Mouse (Mus musculus): ENCODE measurements around the gene Ptprj. TPM values are rescaled to one million over a fixed set of nuclear protein-coding genes. Genes with fewer than 3 reads are reported as not detected.

Gene Ptprj
- total and polyA plus RNA-seq, 3 experiments: 6.9 to 8.9 (median 7.3) TPM

GRCm38 (mm10) chr2:90582311-90582710, 1.9 kb upstream of the Ptprj start:
- H3K9ac ChIP-seq (ENCODE audit: insufficient read depth, low read depth): no peak overlapping the region
- peaks cover 22% of the 10 kb centered on the region for H3K79me2 ChIP-seq (replicated peaks; ENCODE audit: control insufficient read depth, extremely low read depth, insufficient read depth, poor library complexity, severe bottlenecking)
- no peaks in the 10 kb centered on the region for H3K27me3 ChIP-seq (replicated peaks)
- no peak for DNase-seq (ENCODE audit: extremely low read depth)
- H3K9me3 ChIP-seq (replicated peaks; ENCODE audit: low read length): peaks cover 8% of the 10 kb centered on the region
- H3K4me1 ChIP-seq (ENCODE audit: control insufficient read depth in 1 of 2, insufficient read depth in 2 of 2): peaks cover 22 to 54% of the 10 kb centered on the region in 2 experiments
- dilution Hi-C loops (cut with MboI; ENCODE audit: extremely low pct_ligation_motif_present, extremely low pct_unique_long_range_greater_than_20kb, low sequenced_read_pairs): no loop called here
- peak overlapping the region; percentile 25 for H3K4me2 ChIP-seq (ENCODE audit: insufficient read depth, low read depth, poor library complexity, severe bottlenecking)
- no peaks in the 10 kb centered on the region for H3K36me3 ChIP-seq (replicated peaks in 1 of 2; ENCODE audit: control insufficient read depth in 1 of 2, insufficient read depth in 1 of 2, low read length in 1 of 2)
- in situ Hi-C loops (cut with MboI; ENCODE audit: low pct_ligation_motif_present, low pct_unique_long_range_greater_than_20kb, low sequenced_read_pairs): loop anchor here (10.0 kb wide), 1 partner anchor 92 kb away; the partner anchor contains the start of gene Nup160
- H3K27ac ChIP-seq (ENCODE audit: insufficient read depth, low read depth): no peak overlapping the region
- no peak overlapping the region for H3K4me3 ChIP-seq (replicated peaks in 1 of 3; ENCODE audit: low read depth in 2 of 3, low read length in 2 of 3, poor library complexity in 1 of 3)
- TF ChIP-seq USF2 (conservative IDR thresholded peaks at IDR 0.05; ENCODE audit: low read depth, low read length) (no peak), MXI1 (IDR thresholded peaks at IDR 0.05; ENCODE audit: low read depth, low read length) (no peak), ELF1 (IDR thresholded peaks at IDR 0.05; ENCODE audit: low read depth, low read length) (no peak), ETS1 (conservative IDR thresholded peaks at IDR 0.05; ENCODE audit: low read depth, low read length) (no peak), SIN3A (IDR thresholded peaks at IDR 0.05; ENCODE audit: low read length) (no peak), CTCF (conservative IDR thresholded peaks at IDR 0.05 in 1 of 2, IDR thresholded peaks at IDR 0.05 in 1 of 2; ENCODE audit: low read depth in 2 of 2, low read length in 2 of 2) (no peak), JUN (IDR thresholded peaks at IDR 0.05; ENCODE audit: insufficient read depth, low read depth, low read length) (no peak), ZNF384 (IDR thresholded peaks at IDR 0.05; ENCODE audit: low read depth, low read length) (no peak)

- no peak overlapping the region for H3K4me3 ChIP-seq (replicated peaks in 1 of 3; ENCODE audit: low read depth in 2 of 3, low read length in 2 of 3, poor library complexity in 1 of 3)
- dilution Hi-C loops (cut with MboI; ENCODE audit: extremely low pct_ligation_motif_present, extremely low pct_unique_long_range_greater_than_20kb, low sequenced_read_pairs) (no loop called here), in situ Hi-C loops (cut with MboI; ENCODE audit: low pct_ligation_motif_present, low pct_unique_long_range_greater_than_20kb, low sequenced_read_pairs) (loop anchor here (10.0 kb wide), 1 partner anchor 93 kb away; the partner anchor contains the start of gene Nup160)
- no peaks in the 10 kb centered on the region for H3K36me3 ChIP-seq (replicated peaks in 1 of 2; ENCODE audit: control insufficient read depth in 1 of 2, insufficient read depth in 1 of 2, low read length in 1 of 2)
- H3K9me3 ChIP-seq (replicated peaks; ENCODE audit: low read length): peaks cover 8% of the 10 kb centered on the region
- no peak overlapping the region for H3K9ac ChIP-seq (ENCODE audit: insufficient read depth, low read depth)
- H3K27ac ChIP-seq (ENCODE audit: insufficient read depth, low read depth): no peak overlapping the region
- DNase-seq (ENCODE audit: extremely low read depth): no peak
- H3K27me3 ChIP-seq (replicated peaks): no peaks in the 10 kb centered on the region
- H3K4me1 ChIP-seq (ENCODE audit: control insufficient read depth in 1 of 2, insufficient read depth in 2 of 2): peaks cover 22 to 58% of the 10 kb centered on the region in 2 experiments
- peaks cover 28% of the 10 kb centered on the region for H3K79me2 ChIP-seq (replicated peaks; ENCODE audit: control insufficient read depth, extremely low read depth, insufficient read depth, poor library complexity, severe bottlenecking)
- no peak overlapping the region for H3K4me2 ChIP-seq (ENCODE audit: insufficient read depth, low read depth, poor library complexity, severe bottlenecking)
- TF ChIP-seq MXI1 (IDR thresholded peaks at IDR 0.05; ENCODE audit: low read depth, low read length) (no peak), TBP (conservative IDR thresholded peaks at IDR 0.05; ENCODE audit: low read depth, low read length) (no peak), NELFE (IDR thresholded peaks at IDR 0.05; ENCODE audit: low read depth, low read length) (no peak), EP300 (IDR thresholded peaks at IDR 0.05; ENCODE audit: low read length) (no peak), MAZ (IDR thresholded peaks at IDR 0.05; ENCODE audit: low read depth, low read length) (no peak), USF1 (IDR thresholded peaks at IDR 0.05; ENCODE audit: low read depth, low read length) (no peak), CTCF (conservative IDR thresholded peaks at IDR 0.05 in 1 of 2, IDR thresholded peaks at IDR 0.05 in 1 of 2; ENCODE audit: low read depth in 2 of 2, low read length in 2 of 2) (no peak)
Measured at GRCm38 (mm10) chr2:90581796-90582125, 1.3 kb upstream of the Ptprj start.

Data from CH12.LX (cell line).